Mouse (Mus musculus): ENCODE data around the gene Syt5. TPM values are rescaled to one million over a fixed set of nuclear protein-coding genes. Genes with fewer than 3 reads are reported as not detected.

The Syt5 gene
- total RNA-seq, 2 experiments from 2014 or later = 0.13 TPM; not detected in 1

GRCm38 (mm10) chr7:4503858-4504257 is 43.5 kb downstream of the Syt5 start:
- intact Hi-C loops (cut with DNase I; ENCODE audit: low total_unique reads) = no loop called here
- no peak for DNase-seq

GRCm38 (mm10) chr7:4503100-4503499 is 44.2 kb downstream of the Syt5 start:
- DNase-seq = no peak
- intact Hi-C loops (cut with DNase I; ENCODE audit: low total_unique reads) = no loop called here

GRCm38 (mm10) chr7:4502421-4503090 is 44.8 kb downstream of the Syt5 start:
- no peak for DNase-seq

GRCm38 (mm10) chr7:4501558-4502397 is 45.6 kb downstream of the Syt5 start, which contains the start of gene Ppp1r12c:
TSS of gene Ppp1r12c (minus strand) at chr7:4501680.
- DNase-seq = peak; percentile 96
- intact Hi-C loops (cut with DNase I; ENCODE audit: low total_unique reads) = no loop called here

More at GRCm38 (mm10) chr7:4502421-4503090, 44.8 kb downstream of the Syt5 start:
- intact Hi-C loops (cut with DNase I; ENCODE audit: low total_unique reads) = no loop called here

- intact Hi-C loops (cut with DNase I; ENCODE audit: low total_unique reads) = no loop called here
Measured at GRCm38 (mm10) chr7:4500892-4501471, 46.4 kb downstream of the Syt5 start.

GRCm38 (mm10) chr7:4499034-4499433 is 48.3 kb downstream of the Syt5 start:
- DNase-seq = no peak
- intact Hi-C loops (cut with DNase I; ENCODE audit: low total_unique reads) = no loop called here

More at GRCm38 (mm10) chr7:4500892-4501471, 46.4 kb downstream of the Syt5 start:
- DNase-seq = peak; percentile 55

GRCm38 (mm10) chr7:4498251-4498650 is 49.1 kb downstream of the Syt5 start:
- DNase-seq = peak; percentile 74
- intact Hi-C loops (cut with DNase I; ENCODE audit: low total_unique reads) = no loop called here

- intact Hi-C loops (cut with DNase I; ENCODE audit: low total_unique reads) = no loop called here
- no peak for DNase-seq
Measured at GRCm38 (mm10) chr7:4497271-4497903, 50.0 kb downstream of the Syt5 start.

- intact Hi-C loops (cut with DNase I; ENCODE audit: low total_unique reads) = no loop called here
- DNase-seq = no peak
Measured at GRCm38 (mm10) chr7:4496468-4496867, 50.9 kb downstream of the Syt5 start.

- intact Hi-C loops (cut with DNase I; ENCODE audit: low total_unique reads) = no loop called here
- DNase-seq = no peak
Measured at GRCm38 (mm10) chr7:4493991-4494390, 53.4 kb downstream of the Syt5 start.

GRCm38 (mm10) chr7:4492284-4493224 is 54.8 kb downstream of the Syt5 start:
- intact Hi-C loops (cut with DNase I; ENCODE audit: low total_unique reads) = no loop called here
- no peak for DNase-seq

- no peak for DNase-seq
- intact Hi-C loops (cut with DNase I; ENCODE audit: low total_unique reads) = no loop called here
Measured at GRCm38 (mm10) chr7:4491308-4491707, 56.0 kb downstream of the Syt5 start.

Small RNA genes within 50 kb of the gene (microRNA-seq; reads per million reads assigned to microRNA genes)
- 0 reads per million in 2 experiments for gene Gm23577

Other genes with a start within 250 kb of the Syt5 start
- gene Ncr1, start 209.8 kb downstream of the Syt5 start, total RNA-seq (2021) = not detected
- under 1 TPM in 1 of 2 experiments, not detected in 1; 0.14 TPM for gene Gp6, start 149.8 kb downstream of the Syt5 start, total RNA-seq (2021)
- 10 to 100 TPM; 11.8 to 15.0 TPM for gene Rdh13, start 101.9 kb downstream of the Syt5 start, total RNA-seq (2021)
- gene Eps8l1, start 86.9 kb downstream of the Syt5 start, total RNA-seq (2021) = 1 to 10 TPM; 1.6 to 2.2 TPM
- 10 to 100 TPM; 25.3 to 36.8 TPM for gene Ppp1r12c, start 45.9 kb downstream of the Syt5 start, total RNA-seq (2021)
- 100 to 1,000 TPM; 355 to 658 TPM for gene Tnnt1, start 31.2 kb downstream of the Syt5 start, total RNA-seq (2021)
- gene Tnni3, start 23.3 kb downstream of the Syt5 start, total RNA-seq (2021) = 1 to 10 TPM in 1 of 2 experiments, under 1 TPM in 1; 0.75 to 1.7 TPM
- under 1 TPM; 0.08 to 0.20 TPM for gene Dnaaf3, start 15.1 kb downstream of the Syt5 start, total RNA-seq (2021)
- gene Ptprh, start 56.5 kb upstream of the Syt5 start, total RNA-seq (2021) = not detected
- gene Tmem86b, start 83.9 kb upstream of the Syt5 start, total RNA-seq (2021) = 1 to 10 TPM; 2.1 to 3.1 TPM
- 10 to 100 TPM; 44.2 to 45.0 TPM for gene Ppp6r1, start 111.5 kb upstream of the Syt5 start, total RNA-seq (2021)
- gene Hspbp1, start 137.5 kb upstream of the Syt5 start, total RNA-seq (2021) = 10 to 100 TPM; 19.7 to 20.3 TPM
- gene Brsk1, start 143.1 kb upstream of the Syt5 start, total RNA-seq (2021) = 1 to 10 TPM; 1.8 to 2.3 TPM
- gene Tmem150b, start 177.7 kb upstream of the Syt5 start, total RNA-seq (2021) = under 1 TPM in 1 of 2 experiments, not detected in 1; 0.12 TPM
- 10 to 100 TPM; 18.9 to 19.9 TPM for gene Kmt5c, start 192.6 kb upstream of the Syt5 start, total RNA-seq (2021)
- 1 to 10 TPM; 2.6 to 2.9 TPM for gene Cox6b2, start 205.6 kb upstream of the Syt5 start, total RNA-seq (2021)
- not detected for gene Fam71e2, start 223.8 kb upstream of the Syt5 start, total RNA-seq (2021)
- gene Il11, start 235.3 kb upstream of the Syt5 start, total RNA-seq (2021) = under 1 TPM in 1 of 2 experiments, not detected in 1; 0.13 TPM
- not detected for gene Tmem190, start 235.4 kb upstream of the Syt5 start, total RNA-seq (2021)
- gene Tmem238, start 242.1 kb upstream of the Syt5 start, total RNA-seq (2021) = 1 to 10 TPM; 2.5 to 4.1 TPM
- gene Rpl28, start 245.3 kb upstream of the Syt5 start, total RNA-seq (2021) = 100 to 1,000 TPM; 613 to 657 TPM

All from gastrocnemius, postnatal 14 days (tissue).